16 mouse cellular contexts compared by ENCODE assay signal in genomic region chr9:121373512-121373911, GRCm38 (mm10).
A peak's percentile ranks its signal among the peaks of the same experiment; 100 is the strongest.
DNase-seq lines count a peak whose midpoint lies in the region; ATAC-seq and TF ChIP-seq lines count a peak whose summit lies in the region.
"Had no signal": no experiment of that assay in that cellular context is flagged by ENCODE, and none has a peak within 500 bp of the region (broad histone marks: within the 10 kb centered on the region; RNA-seq: fewer than 3 reads in every experiment).

No protein-coding gene starts in this region.

- H3K9me3 ChIP-seq in midbrain, embryonic 10.5 days (replicated peaks): no peaks in the 10 kb centered on the region
- no peaks in the 10 kb centered on the region for H3K9me3 ChIP-seq in midbrain, embryonic 16.5 days (replicated peaks; ENCODE audit: control insufficient read depth, low read length, poor library complexity, severe bottlenecking)
- no peaks in the 10 kb centered on the region for H3K9me3 ChIP-seq in hindbrain, embryonic 16.5 days (ENCODE audit: control insufficient read depth, low read length)
- no peaks in the 10 kb centered on the region for H3K9me3 ChIP-seq in midbrain, postnatal 0 days (ENCODE audit: low read length)
- H3K9me3 ChIP-seq: heart, embryonic 15.5 days had no signal

- no peak for TF ChIP-seq CTCF in midbrain, postnatal 0 days (IDR thresholded peaks at IDR 0.05)

- H3K27me3 ChIP-seq in midbrain, embryonic 10.5 days (ENCODE audit: low read depth, poor library complexity, severe bottlenecking): no peaks in the 10 kb centered on the region
- no peaks in the 10 kb centered on the region for H3K27me3 ChIP-seq in midbrain, embryonic 16.5 days (ENCODE audit: control insufficient read depth, insufficient read depth, low read depth, low read length)
- no peaks in the 10 kb centered on the region for H3K27me3 ChIP-seq in hindbrain, embryonic 16.5 days (replicated peaks; ENCODE audit: control insufficient read depth, insufficient read depth, low read length)
- H3K27me3 ChIP-seq in midbrain, postnatal 0 days (ENCODE audit: insufficient read depth, low read length): no peaks in the 10 kb centered on the region
- H3K27me3 ChIP-seq: heart, embryonic 15.5 days had no signal

- no peak for ATAC-seq in midbrain, embryonic 16.5 days
- no peak for ATAC-seq in hindbrain, embryonic 16.5 days
- ATAC-seq in midbrain, postnatal 0 days (ENCODE audit: low FRiP score): no peak

- H3K9ac ChIP-seq in midbrain, embryonic 16.5 days (ENCODE audit: low read depth, low read length): no peak overlapping the region
- 0 out of 2 replicates have a peak overlapping the region, but pooled peaks have one; percentile 1 for H3K9ac ChIP-seq in hindbrain, embryonic 16.5 days (ENCODE audit: low read depth, low read length)
- H3K9ac ChIP-seq in midbrain, postnatal 0 days (replicated peaks; ENCODE audit: low read length, poor library complexity, severe bottlenecking): no peak overlapping the region
- H3K9ac ChIP-seq: heart, embryonic 15.5 days had no signal

- peaks cover 53% of the 10 kb centered on the region for H3K4me1 ChIP-seq in midbrain, embryonic 10.5 days
- H3K4me1 ChIP-seq in midbrain, embryonic 16.5 days (ENCODE audit: control insufficient read depth, insufficient read depth, low read length): peaks cover 24% of the 10 kb centered on the region
- H3K4me1 ChIP-seq in hindbrain, embryonic 16.5 days (ENCODE audit: control insufficient read depth, insufficient read depth, low read depth, low read length): peaks cover 30% of the 10 kb centered on the region
- H3K4me1 ChIP-seq in midbrain, postnatal 0 days (ENCODE audit: insufficient read depth, low read length): peaks cover 8% of the 10 kb centered on the region; the same call in 1 of the 2 replicates

- peak overlapping the region; percentile 93 for H3K27ac ChIP-seq in midbrain, embryonic 10.5 days (replicated peaks)
- no peak overlapping the region for H3K27ac ChIP-seq in midbrain, embryonic 16.5 days (ENCODE audit: low read length)
- peak overlapping the region; percentile 57 for H3K27ac ChIP-seq in hindbrain, embryonic 16.5 days (ENCODE audit: low read depth, low read length)
- H3K27ac ChIP-seq in midbrain, postnatal 0 days (ENCODE audit: low read depth, low read length): 0 out of 2 replicates have a peak overlapping the region, but pooled peaks have one; percentile 3

- H3K4me2 ChIP-seq in midbrain, embryonic 16.5 days (ENCODE audit: low read length): no peak overlapping the region
- no peak overlapping the region for H3K4me2 ChIP-seq in hindbrain, embryonic 16.5 days (ENCODE audit: low read length)
- no peak overlapping the region for H3K4me2 ChIP-seq in midbrain, postnatal 0 days (ENCODE audit: low read depth, low read length, poor library complexity, severe bottlenecking)
- H3K4me2 ChIP-seq: heart, embryonic 15.5 days; liver, embryonic 11.5 days had no signal

- peaks cover 12% of the 10 kb centered on the region for H3K36me3 ChIP-seq in midbrain, embryonic 10.5 days
- H3K36me3 ChIP-seq in midbrain, embryonic 16.5 days (ENCODE audit: control insufficient read depth, insufficient read depth, low read length): no peaks in the 10 kb centered on the region
- H3K36me3 ChIP-seq in hindbrain, embryonic 16.5 days (ENCODE audit: control insufficient read depth, insufficient read depth, low read length): no peaks in the 10 kb centered on the region
- no peaks in the 10 kb centered on the region for H3K36me3 ChIP-seq in midbrain, postnatal 0 days (ENCODE audit: insufficient read depth, low read length)
- H3K36me3 ChIP-seq: heart, embryonic 15.5 days had no signal

- intact Hi-C loops in heart, postnatal 36 days (cut with DNase I): loop anchor here (2.0 to 10.0 kb wide), 2 partner anchors 19 to 439 kb away; no protein-coding TSS in a partner anchor

- 56% methylated on average over 4 of the region's 4 CpGs for WGBS in midbrain, embryonic 10.5 days
- WGBS in midbrain, embryonic 16.5 days: 53% methylated on average over 4 of the region's 4 CpGs
- 59% methylated on average over 4 of the region's 4 CpGs for WGBS in hindbrain, embryonic 16.5 days
- WGBS in midbrain, postnatal 0 days: 41% methylated on average over 4 of the region's 4 CpGs

- H3K4me3 ChIP-seq in midbrain, embryonic 10.5 days: no peak overlapping the region
- no peak overlapping the region for H3K4me3 ChIP-seq in midbrain, embryonic 16.5 days (ENCODE audit: low read depth, low read length)
- H3K4me3 ChIP-seq in hindbrain, embryonic 16.5 days (ENCODE audit: low read length): no peak overlapping the region
- H3K4me3 ChIP-seq in midbrain, postnatal 0 days (ENCODE audit: low read depth, low read length): no peak overlapping the region
- H3K4me3 ChIP-seq: erythroblast, embryonic 14.5 days; heart, embryonic 15.5 days had no signal

- DNase-seq in heart, adult 11 months: peak; percentile 91
- no peak for DNase-seq in heart, postnatal 36 days
- DNase-seq in midbrain, embryonic 10.5 days (ENCODE audit: low spot score): no peak
- no peak for DNase-seq in midbrain, postnatal 0 days (ENCODE audit: low spot score)
- DNase-seq in layer of hippocampus, adult 9-11 months: no peak
- no peak for DNase-seq in testis, postnatal 10 days (ENCODE audit: low spot score)
- DNase-seq: adrenal gland, postnatal 25 days; kidney, adult 8-10 months; lung, postnatal 10 days; right cerebral cortex, postnatal 14 days; thymus, postnatal 25 days had no signal
